Mouse (Mus musculus) liver, embryonic 11.5 days (tissue): Measurements from ENCODE around the gene Dennd1a. TPM values are rescaled to one million over a fixed set of nuclear protein-coding genes. Genes with fewer than 3 reads are reported as not detected.

Experiments used
- ATAC-seq: fragments of 200-750 bp; cut with Nextera tagmentation; replicated peaks from 2 replicates; pipeline ENCODE4 v1.8.0; 2017; ENCODE audit warnings: moderate number of reproducible peaks, mild to moderate bottlenecking, moderate TSS enrichment, moderate library complexity; ENCODE audit not compliant: low FRiP score
- DNase-seq: peaks from one replicate; pipeline ENCODE4 v3.0.0-alpha.2; 2017; ENCODE audit warnings: low spot score
- H3K27ac ChIP-seq: fragments of 300-500 bp; sonication (generic); 2 replicates; pipeline ENCODE4 v1.5.1; 2014; ENCODE audit warnings: mild to moderate bottlenecking, low read depth, low read length, control low read depth
- H3K27me3 ChIP-seq: fragments of 300-500 bp; sonication (generic); replicated peaks from 2 replicates; pipeline ENCODE4 v1.6.1; 2014; ENCODE audit warnings: low read length, mixed read lengths; ENCODE audit not compliant: control insufficient read depth, insufficient read depth
- H3K36me3 ChIP-seq: fragments of 300-500 bp; sonication (generic); 2 replicates; pipeline ENCODE4 v1.6.1; 2014; ENCODE audit warnings: mild to moderate bottlenecking, low read length, moderate library complexity, mixed read lengths; ENCODE audit not compliant: control insufficient read depth, insufficient read depth
- H3K4me1 ChIP-seq: fragments of 300-500 bp; sonication (generic); replicated peaks from 2 replicates; pipeline ENCODE4 v1.6.1; 2014; ENCODE audit warnings: low read length, mixed read lengths; ENCODE audit not compliant: control insufficient read depth, insufficient read depth
- H3K4me2 ChIP-seq: fragments of 300-500 bp; sonication (generic); 2 replicates; pipeline ENCODE4 v1.6.1; 2014; ENCODE audit warnings: mild to moderate bottlenecking, control low read depth, moderate library complexity
- H3K4me3 ChIP-seq: fragments of 300-500 bp; sonication (generic); 2 replicates; pipeline ENCODE4 v1.5.1; 2014; ENCODE audit warnings: low read depth, low read length, control low read depth
- H3K9ac ChIP-seq: fragments of 300-500 bp; sonication (generic); 2 replicates; pipeline ENCODE4 v1.6.1; 2014; ENCODE audit warnings: low read depth, low read length, control low read depth
- H3K9me3 ChIP-seq: fragments of 300-500 bp; sonication (generic); 2 replicates; pipeline ENCODE4 v1.6.1; 2016; ENCODE audit warnings: low read length, inconsistent platforms, mixed read lengths; ENCODE audit not compliant: control insufficient read depth
- WGBS: fragments of 180-500 bp; shearing (Covaris S2); extraction: QIAGEN DNeasy Blood & Tissue Kit; methylation state at CpG from one replicate; pipeline ENCODE4 v1.1.7; 2014; 5-methylcytosine and 5-hydroxymethylcytosine counted together
- microRNA-seq: library from miRNA; unstranded; fragments of <30 nt; microRNA quantifications from one replicate; pipeline ENCODE4, GENCODE M21; 2017; ENCODE audit warnings: borderline number of aligned reads
- polyA plus RNA-seq: library from polyadenylated mRNA; unstranded; fragments of >200 nt; fragmentation: Nextera tagmentation; extraction: Ambion mirVana; gene quantifications from 2 replicates; pipeline ENCODE4 v1.2.1, GENCODE M21; 2014

The Dennd1a gene
- polyA plus RNA-seq, 1 experiment from 2014 or later = 10.6 TPM

- no peak for DNase-seq
- ATAC-seq = no peak
- Histone ChIP-seq H3K27me3 (peaks cover 6% of the 10 kb centered on the region; the same call in 1 of the 2 replicates), H3K4me3 (no peak overlapping the region), H3K36me3 (no peaks in the 10 kb centered on the region), H3K9ac (no peak overlapping the region), H3K9me3 (no peaks in the 10 kb centered on the region), H3K27ac (no peak overlapping the region), H3K4me2 (peak overlapping the region; percentile 5; the same call in 1 of the 2 replicates), H3K4me1 (no peaks in the 10 kb centered on the region)
- 29% methylated on average over 21 of the region's 21 CpGs for WGBS
These were observed 528.7 kb downstream of the Dennd1a start for GRCm38 (mm10) chr2:37758343-37759015.

- WGBS = 79% methylated on average over 4 of the region's 4 CpGs
- H3K4me1 ChIP-seq = no peaks in the 10 kb centered on the region
- no peak overlapping the region for H3K27ac ChIP-seq
- no peaks in the 10 kb centered on the region for H3K9me3 ChIP-seq
- H3K4me2 ChIP-seq = no peak overlapping the region
- no peak overlapping the region for H3K4me3 ChIP-seq
- H3K36me3 ChIP-seq = no peaks in the 10 kb centered on the region
- DNase-seq = no peak
- no peak overlapping the region for H3K9ac ChIP-seq
- ATAC-seq = no peak
- peaks cover 6% of the 10 kb centered on the region; the same call in 1 of the 2 replicates for H3K27me3 ChIP-seq
These were observed 529.4 kb downstream of the Dennd1a start for GRCm38 (mm10) chr2:37757784-37758183.

DNA sequence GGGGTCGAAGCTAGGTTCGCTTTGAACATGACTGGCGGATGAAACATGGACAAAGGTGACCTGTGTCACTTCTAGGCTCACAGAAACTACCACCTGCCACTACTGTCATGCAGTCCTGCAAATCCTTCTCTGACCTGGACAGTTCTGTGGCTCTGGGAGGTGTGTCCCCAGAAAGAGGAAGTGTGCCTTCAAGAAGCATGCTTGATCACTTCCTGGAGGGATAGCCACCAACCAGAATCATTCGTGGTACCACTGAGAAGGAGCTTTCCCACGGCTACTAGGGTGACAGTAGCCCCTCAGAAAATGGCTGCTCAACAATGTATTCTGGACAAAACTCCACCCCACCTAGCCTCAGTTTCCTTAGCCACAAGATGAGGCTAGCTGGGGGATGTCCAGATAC, 530.2 kb downstream of the Dennd1a start:
- Histone ChIP-seq H3K9ac (no peak overlapping the region), H3K4me3 (no peak overlapping the region), H3K36me3 (no peaks in the 10 kb centered on the region), H3K27ac (no peak overlapping the region), H3K9me3 (no peaks in the 10 kb centered on the region), H3K4me2 (no peak overlapping the region), H3K4me1 (no peaks in the 10 kb centered on the region), H3K27me3 (peaks cover 6% of the 10 kb centered on the region; the same call in 1 of the 2 replicates)
- 61% methylated on average over 5 of the region's 5 CpGs for WGBS
- ATAC-seq (no peak), DNase-seq (no peak)

DNA sequence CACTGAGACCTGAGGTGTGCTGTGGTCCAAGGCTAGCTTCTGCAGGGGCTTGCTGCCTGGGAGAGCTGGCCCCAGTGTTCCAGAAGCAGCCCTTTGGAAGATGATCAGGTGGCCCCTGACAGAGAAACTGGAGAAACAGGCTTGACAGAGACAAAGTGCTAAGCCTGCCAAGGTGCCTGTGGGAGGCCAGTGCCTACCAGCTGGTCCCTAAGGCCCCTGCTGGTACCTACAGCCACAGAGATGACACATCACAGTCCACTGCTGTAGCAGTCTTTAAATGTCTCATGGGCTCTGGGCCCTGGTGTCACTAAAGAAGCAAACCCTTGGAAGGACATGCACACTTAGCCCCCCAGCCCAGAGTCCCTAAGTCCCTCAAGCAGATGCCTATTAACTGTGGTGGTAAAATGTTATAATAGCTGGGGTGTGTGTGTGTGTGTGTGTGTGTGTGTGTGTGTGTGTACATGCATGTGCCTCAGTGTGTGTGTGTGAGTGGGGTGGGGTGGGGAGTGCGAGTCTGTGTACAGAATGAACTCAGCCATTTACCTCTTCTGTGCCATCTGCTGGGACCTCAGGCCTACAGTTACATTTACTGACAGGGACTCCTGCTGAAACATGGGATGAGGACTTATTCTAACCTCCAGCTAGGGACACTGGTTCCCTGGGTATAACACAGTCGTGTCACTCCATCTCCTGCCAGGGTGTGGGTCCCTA, 530.8 kb downstream of the Dennd1a start:
- H3K27ac ChIP-seq = no peak overlapping the region
- no peaks in the 10 kb centered on the region for H3K9me3 ChIP-seq
- H3K27me3 ChIP-seq = peaks cover 6% of the 10 kb centered on the region; the same call in 1 of the 2 replicates
- H3K9ac ChIP-seq = no peak overlapping the region
- DNase-seq = no peak
- H3K36me3 ChIP-seq = no peaks in the 10 kb centered on the region
- no peak for ATAC-seq
- H3K4me2 ChIP-seq = no peak overlapping the region
- WGBS = 69% methylated on average over 2 of the region's 2 CpGs
- H3K4me3 ChIP-seq = no peak overlapping the region
- H3K4me1 ChIP-seq = no peaks in the 10 kb centered on the region

DNA sequence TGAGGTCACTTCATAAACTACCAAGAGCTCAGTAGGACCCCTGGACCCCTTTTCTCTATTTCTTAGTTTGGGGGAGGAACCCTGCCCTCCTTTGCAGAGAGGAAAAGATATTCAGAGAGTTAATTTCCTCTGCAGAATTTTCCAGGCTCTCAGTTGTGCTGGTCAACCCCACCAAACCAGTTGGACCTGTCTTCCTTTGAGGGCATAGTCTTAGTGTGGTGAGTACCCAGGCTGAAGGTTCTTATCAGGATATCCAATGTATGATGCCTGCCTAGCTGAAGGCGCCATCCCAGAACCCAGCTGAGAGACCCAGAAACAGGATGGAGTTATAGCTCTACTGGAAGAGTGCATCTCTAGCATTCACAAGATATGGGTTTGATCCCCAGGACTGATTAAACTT, 536.1 kb downstream of the Dennd1a start:
- H3K4me3 ChIP-seq = no peak overlapping the region
- no peak overlapping the region for H3K4me2 ChIP-seq
- H3K4me1 ChIP-seq = no peaks in the 10 kb centered on the region
- peaks cover 6% of the 10 kb centered on the region; the same call in 1 of the 2 replicates for H3K27me3 ChIP-seq
- H3K36me3 ChIP-seq = no peaks in the 10 kb centered on the region
- H3K9me3 ChIP-seq = no peaks in the 10 kb centered on the region
- no peak overlapping the region for H3K27ac ChIP-seq
- WGBS = 97% methylated on average over 1 of the region's 1 CpGs
- ATAC-seq = no peak
- no peak for DNase-seq
- no peak overlapping the region for H3K9ac ChIP-seq

DNA sequence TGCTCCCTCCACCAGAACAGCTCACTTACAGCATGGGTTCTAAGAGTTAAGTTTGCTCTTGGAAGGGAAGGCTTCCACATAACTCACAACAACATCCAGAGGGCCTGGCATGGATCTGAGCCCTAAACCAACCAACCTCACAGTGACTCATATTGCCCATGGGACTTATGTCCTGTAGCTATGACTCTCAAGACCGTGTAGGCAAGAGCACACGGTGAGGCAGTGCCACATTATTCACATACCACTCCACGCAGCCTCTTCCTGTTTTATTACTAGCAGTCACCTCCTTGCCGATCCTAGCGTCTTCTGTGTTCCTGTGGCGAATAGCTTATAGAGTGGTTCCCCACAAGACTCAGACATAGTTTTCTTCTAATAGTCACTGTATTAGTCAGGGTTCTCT, 537.9 kb downstream of the Dennd1a start:
- ATAC-seq = no peak
- no peaks in the 10 kb centered on the region for H3K36me3 ChIP-seq
- no peak overlapping the region for H3K27ac ChIP-seq
- no peak overlapping the region for H3K4me3 ChIP-seq
- H3K4me1 ChIP-seq = no peaks in the 10 kb centered on the region
- H3K4me2 ChIP-seq = no peak overlapping the region
- no peak overlapping the region for H3K9ac ChIP-seq
- no peaks in the 10 kb centered on the region for H3K9me3 ChIP-seq
- no peaks in the 10 kb centered on the region for H3K27me3 ChIP-seq
- WGBS = 62% methylated on average over 6 of the region's 6 CpGs
- DNase-seq = no peak

Small RNA genes within 50 kb of the gene (microRNA-seq; reads per million reads assigned to microRNA genes)
- not detected for gene Gm44455

Other genes starting within 250 kb of the Dennd1a start
- gene Lhx2, start 51.9 kb upstream of the Dennd1a start, polyA plus RNA-seq = 10.5 and 11.0 TPM in 2 replicates
- 64.9 and 66.2 TPM in 2 replicates for gene Nek6, start 224.3 kb upstream of the Dennd1a start, polyA plus RNA-seq